Mouse (Mus musculus) hindlimb bud, embryonic 11.5 days (tissue): Measurements from ENCODE around the gene Csf3r.
"Not testable (repeated sequence)": the region's sequence is repeated elsewhere in the genome, so short reads cannot be mapped to it uniquely, and the experiment has no call there.

Experiments used
- DNase-seq: peaks from one replicate; pipeline ENCODE4 v3.0.0-alpha.2; 2012; ENCODE audit warnings: low read depth, low spot score; ENCODE audit errors: extremely low spot score

Gene Csf3r

GRCm38 (mm10) chr4:126024303-126024900, at the start of gene Csf3r:
Gene Csf3r, plus strand, starts transcription at chr4:126024550.
- no peak for DNase-seq

- DNase-seq = no peak
These were observed 46.6 kb upstream of the Csf3r start for GRCm38 (mm10) chr4:125977768-125978167.

- no peak for DNase-seq
These were observed 41.1 kb upstream of the Csf3r start for GRCm38 (mm10) chr4:125983279-125983678.

- DNase-seq = not testable (repeated sequence)
These were observed 38.6 kb upstream of the Csf3r start for GRCm38 (mm10) chr4:125985703-125986102.

- no peak for DNase-seq
These were observed 37.3 kb upstream of the Csf3r start for GRCm38 (mm10) chr4:125987071-125987470.

- DNase-seq = no peak
These were observed 35.3 kb upstream of the Csf3r start for GRCm38 (mm10) chr4:125989061-125989460.

- peak; percentile 52 for DNase-seq
These were observed 34.2 kb upstream of the Csf3r start for GRCm38 (mm10) chr4:125990143-125990542.

GRCm38 (mm10) chr4:125992206-125992605, 32.1 kb upstream of the Csf3r start:
- DNase-seq = no peak

- no peak for DNase-seq
These were observed 31.4 kb upstream of the Csf3r start for GRCm38 (mm10) chr4:125992906-125993305.

- DNase-seq = peak; percentile 1
These were observed 27.8 kb upstream of the Csf3r start for GRCm38 (mm10) chr4:125996576-125996975.

GRCm38 (mm10) chr4:125997826-125998225, 26.5 kb upstream of the Csf3r start:
- DNase-seq = no peak

- no peak for DNase-seq
These were observed 22.8 kb upstream of the Csf3r start for GRCm38 (mm10) chr4:126001311-126002199.

GRCm38 (mm10) chr4:126017676-126018332, 6.5 kb upstream of the Csf3r start:
- DNase-seq = no peak

- no peak for DNase-seq
These were observed 5.3 kb upstream of the Csf3r start for GRCm38 (mm10) chr4:126018966-126019538.

GRCm38 (mm10) chr4:126025801-126026200, 1.5 kb downstream of the Csf3r start:
- DNase-seq = no peak

GRCm38 (mm10) chr4:126027980-126028379, 3.6 kb downstream of the Csf3r start:
- no peak for DNase-seq

GRCm38 (mm10) chr4:126029042-126029441, 4.7 kb downstream of the Csf3r start:
- DNase-seq = no peak

- no peak for DNase-seq
These were observed 6.4 kb downstream of the Csf3r start for GRCm38 (mm10) chr4:126030705-126031104.

- DNase-seq = no peak
These were observed 11.1 kb downstream of the Csf3r start for GRCm38 (mm10) chr4:126035413-126035812.

GRCm38 (mm10) chr4:126046851-126047585, 22.7 kb downstream of the Csf3r start, which contains the start of gene Mrps15:
Gene Mrps15, plus strand, starts transcription at chr4:126046925.
- DNase-seq = peak; percentile 80

- no peak for DNase-seq
These were observed 27.3 kb downstream of the Csf3r start for GRCm38 (mm10) chr4:126051617-126052016.
